Mouse (Mus musculus) embryonic fibroblast, embryonic 13.5 days (primary cell): ENCODE measurements at regions not wholly inside any gene's neighbourhood (a gene's known extent, or its start where the extent isn't known, plus 50 kb on each side); places are given as distances from the start of the nearest gene placed in this dataset.

Experiments used
- CTCF ChIP-seq: IDR thresholded peaks from 2 replicates; pipeline ENCODE4 v1.5.1; 2011; ENCODE audit warnings: mild to moderate bottlenecking, control low read depth, low read length, moderate library complexity, borderline replicate concordance; ENCODE audit not compliant: insufficient read depth
- POLR2A ChIP-seq: IDR thresholded peaks from 2 replicates; pipeline ENCODE4 v1.6.1; 2011; ENCODE audit warnings: low read depth, mild to moderate bottlenecking, control low read depth, low read length, moderate library complexity

- TF ChIP-seq CTCF (no peak), POLR2A (no peak)
These were observed 85.8 kb upstream of the Usp47 start for GRCm38 (mm10) chr7:111937547-111937946.
